ENCODE assay signal across 22 mouse cellular contexts in the genomic region with DNA sequence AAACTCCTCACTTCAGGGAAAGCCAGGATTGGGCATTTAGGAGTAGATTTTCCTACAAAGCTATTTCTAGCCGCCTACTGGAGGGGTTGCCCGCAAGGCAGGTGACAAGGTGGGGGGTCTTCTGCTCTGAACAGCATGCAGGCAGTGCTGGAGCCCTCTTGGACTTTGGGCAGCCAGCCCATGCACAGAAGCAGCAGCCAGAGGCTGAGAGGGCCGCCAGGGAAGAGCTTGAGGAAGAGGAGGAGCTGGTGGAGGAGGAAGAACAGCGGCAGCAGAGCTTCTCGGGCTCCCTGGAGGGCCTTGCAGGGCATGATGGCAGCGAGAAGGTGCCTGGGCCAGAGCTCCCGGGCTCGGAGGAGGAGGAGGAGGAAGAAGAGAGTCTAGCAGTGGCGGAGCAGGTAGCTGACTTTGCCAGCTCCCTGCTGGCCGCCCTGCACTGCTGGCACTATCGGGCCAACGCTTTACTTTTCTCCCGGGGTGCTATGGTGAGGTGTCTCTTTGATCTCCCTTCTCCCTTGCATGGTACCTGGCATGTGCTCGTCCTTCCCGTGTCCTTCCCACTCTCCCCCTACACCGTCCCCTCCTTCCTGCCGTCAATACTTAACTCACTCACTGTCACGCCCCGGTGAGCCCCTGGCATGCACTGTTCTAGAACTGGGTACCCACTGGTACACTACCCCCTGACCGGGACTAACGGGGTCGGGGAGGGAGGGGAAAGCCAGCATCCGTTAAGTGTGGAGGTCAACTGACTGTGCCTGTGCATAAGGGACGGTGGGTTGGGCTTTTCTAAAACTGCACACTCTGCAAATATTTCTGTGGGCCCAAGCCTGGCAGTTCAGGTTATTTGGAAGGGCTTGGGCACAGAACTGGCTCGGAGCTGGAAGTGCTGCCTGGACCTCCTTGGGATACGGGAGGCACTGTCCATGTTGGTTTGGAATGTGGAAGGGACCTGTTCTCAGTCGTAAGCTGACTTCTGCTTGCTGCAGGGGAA. TPM values are rescaled to one million over a fixed set of nuclear protein-coding genes. Genes with fewer than 3 reads are reported as not detected.
DNase-seq lines count a peak whose midpoint lies in the region; ATAC-seq lines count a peak whose summit lies in the region.
"Had no signal": no experiment of that assay in that cellular context is flagged by ENCODE, and none has a peak within 500 bp of the region (broad histone marks: within the 10 kb centered on the region; RNA-seq: fewer than 3 reads in every experiment).

No protein-coding gene starts in this region.

- 68% methylated on average over 27 of the region's 27 CpGs for WGBS in hindbrain, embryonic 15.5 days
- 66% methylated on average over 26 of the region's 27 CpGs for WGBS in hindbrain, embryonic 14.5 days

- H3K4me2 ChIP-seq in hindbrain, embryonic 15.5 days, result no peak overlapping the region
- H3K4me2 ChIP-seq in hindbrain, embryonic 14.5 days (replicated peaks), result no peak overlapping the region
- H3K4me2 ChIP-seq: forebrain, embryonic 13.5 days; heart, embryonic 13.5 days; limb, embryonic 13.5 days; stomach, embryonic 15.5 days had no signal

- DNase-seq in hindbrain, embryonic 14.5 days (ENCODE audit: low spot score), result no peak
- peak; percentile 48 for DNase-seq in Muller cell, postnatal 12 days (ENCODE audit: inconsistent ontology term)
- DNase-seq in kidney, adult 18-20 months, result peak; percentile 89
- peak; percentile 90 for DNase-seq in kidney, postnatal 10 days
- DNase-seq in spleen, adult 12 weeks (ENCODE audit: low spot score), result no peak
- DNase-seq in heart, adult 18-20 months, result no peak
- no peak for DNase-seq in right cerebral cortex, postnatal 14 days
- DNase-seq: adrenal gland, postnatal 36 days; cerebellum, adult 9-10 months; embryo, embryonic 11 days; heart, postnatal 36 days; lung, postnatal 10 days had no signal

- no peak overlapping the region for H3K9ac ChIP-seq in hindbrain, embryonic 15.5 days
- no peak overlapping the region for H3K9ac ChIP-seq in hindbrain, embryonic 14.5 days
- H3K9ac ChIP-seq: forebrain, embryonic 13.5 days; heart, embryonic 13.5 days; limb, embryonic 13.5 days; liver, embryonic 14.5 days; stomach, embryonic 15.5 days had no signal

- no peak overlapping the region for H3K4me3 ChIP-seq in hindbrain, embryonic 15.5 days
- no peak overlapping the region for H3K4me3 ChIP-seq in hindbrain, embryonic 14.5 days (replicated peaks; ENCODE audit: low read length)
- H3K4me3 ChIP-seq: forebrain, embryonic 13.5 days; heart, embryonic 13.5 days; left cerebral cortex, adult 2 months; limb, embryonic 13.5 days; megakaryocyte, embryonic 14.5 days; stomach, embryonic 15.5 days had no signal

- no peaks in the 10 kb centered on the region for H3K4me1 ChIP-seq in hindbrain, embryonic 15.5 days (replicated peaks)
- H3K4me1 ChIP-seq in hindbrain, embryonic 14.5 days (replicated peaks; ENCODE audit: control insufficient read depth, insufficient read depth, low read length), result no peaks in the 10 kb centered on the region
- H3K4me1 ChIP-seq: forebrain, embryonic 13.5 days; stomach, embryonic 15.5 days had no signal

- no peaks in the 10 kb centered on the region for H3K36me3 ChIP-seq in hindbrain, embryonic 15.5 days
- no peaks in the 10 kb centered on the region for H3K36me3 ChIP-seq in hindbrain, embryonic 14.5 days (replicated peaks; ENCODE audit: control insufficient read depth, insufficient read depth)

- H3K9me3 ChIP-seq in hindbrain, embryonic 15.5 days, result no peaks in the 10 kb centered on the region
- H3K9me3 ChIP-seq in hindbrain, embryonic 14.5 days (ENCODE audit: control insufficient read depth, low read length), result no peaks in the 10 kb centered on the region
- H3K9me3 ChIP-seq: forebrain, embryonic 13.5 days; heart, embryonic 13.5 days; stomach, embryonic 15.5 days had no signal

- ATAC-seq in hindbrain, embryonic 15.5 days (ENCODE audit: low FRiP score, low read depth), result peak; percentile 27; the same call in 1 of the 2 replicates
- no peak for ATAC-seq in hindbrain, embryonic 14.5 days (ENCODE audit: low FRiP score)
- ATAC-seq: activated CD4-positive, CD25-positive, alpha-beta regulatory T cell, adult 4 months; forebrain, embryonic 13.5 days; hindbrain, postnatal 0 days had no signal

- no peaks in the 10 kb centered on the region for H3K27me3 ChIP-seq in hindbrain, embryonic 15.5 days
- H3K27me3 ChIP-seq in hindbrain, embryonic 14.5 days (ENCODE audit: control insufficient read depth, insufficient read depth, low read length), result no peaks in the 10 kb centered on the region
- H3K27me3 ChIP-seq: forebrain, embryonic 13.5 days; heart, embryonic 13.5 days; limb, embryonic 13.5 days; stomach, embryonic 15.5 days had no signal

- H3K27ac ChIP-seq in hindbrain, embryonic 15.5 days (replicated peaks), result no peak overlapping the region
- no peak overlapping the region for H3K27ac ChIP-seq in hindbrain, embryonic 14.5 days
- H3K27ac ChIP-seq: forebrain, embryonic 13.5 days; heart, embryonic 13.5 days; hindbrain, postnatal 0 days; left cerebral cortex, adult 2 months; limb, embryonic 13.5 days; liver, embryonic 14.5 days; stomach, embryonic 15.5 days had no signal

RNA-seq across cellular contexts. Expression of a gene that starts 41.9 kb away (rescaled TPM):
- 2.1 and 2.3 TPM in 2 replicates for polyA plus RNA-seq in hindbrain, embryonic 15.5 days (2015; fragmentation: Nextera tagmentation; extraction: Ambion mirVana)
- 1.3 and 1.6 TPM in 2 replicates for polyA plus RNA-seq in hindbrain, embryonic 14.5 days (2014; fragmentation: Nextera tagmentation; extraction: Ambion mirVana)
- 10 to 100 TPM; 10.6 to 11.4 TPM for total RNA-seq in heart, adult 18-20 months (2021)

Comparison
In these comparisons a context has a peak if more than half of its experiments do, and no peak if none do; other contexts are left out.
1. DNase-seq: peak in Muller cell, postnatal 12 days (single experiment), kidney, adult 18-20 months (single experiment) and kidney, postnatal 10 days (single experiment); none in hindbrain, embryonic 14.5 days (single experiment), spleen, adult 12 weeks (single experiment), heart, adult 18-20 months (0 of 2) and right cerebral cortex, postnatal 14 days (single experiment).